Mouse (Mus musculus): ENCODE data around the gene Stom. TPM values are rescaled to one million over a fixed set of nuclear protein-coding genes. Genes with fewer than 3 reads are reported as not detected.

The Stom gene
- polyA plus RNA-seq, 1 experiment from 2014 or later, result 18.0 TPM

DNA sequence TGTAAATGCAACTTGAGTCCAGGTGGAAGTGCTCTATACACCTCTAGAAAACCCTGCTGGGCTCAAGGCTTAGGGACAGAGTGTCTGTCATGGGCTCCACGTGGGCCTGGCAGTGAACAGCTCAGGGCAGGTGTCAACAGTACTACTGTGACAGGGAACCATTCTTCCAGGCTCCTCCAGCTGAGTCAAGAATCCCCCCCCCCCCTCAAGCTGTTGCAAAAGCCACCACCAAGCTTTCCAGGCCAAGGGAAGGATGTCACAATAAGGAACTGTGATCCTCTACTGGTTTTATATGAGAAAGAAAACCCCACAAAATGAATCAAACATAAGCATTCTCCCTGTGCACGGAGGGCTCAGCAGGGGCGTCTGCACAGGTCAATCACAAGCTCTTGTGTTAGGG lies 22.5 kb downstream of the Stom start:
- Histone ChIP-seq H3K36me3 (replicated peaks) (no peaks in the 10 kb centered on the region), H3K4me3 (no peak overlapping the region), H3K4me1 (peaks cover 19% of the 10 kb centered on the region), H3K9me3 (no peaks in the 10 kb centered on the region), H3K27ac (replicated peaks) (no peak overlapping the region), H3K27me3 (replicated peaks; ENCODE audit: low read depth, poor library complexity, severe bottlenecking) (no peaks in the 10 kb centered on the region)
- no peak for DNase-seq (ENCODE audit: low spot score)
- WGBS, result 54% methylated on average over 3 of the region's 3 CpGs

DNA sequence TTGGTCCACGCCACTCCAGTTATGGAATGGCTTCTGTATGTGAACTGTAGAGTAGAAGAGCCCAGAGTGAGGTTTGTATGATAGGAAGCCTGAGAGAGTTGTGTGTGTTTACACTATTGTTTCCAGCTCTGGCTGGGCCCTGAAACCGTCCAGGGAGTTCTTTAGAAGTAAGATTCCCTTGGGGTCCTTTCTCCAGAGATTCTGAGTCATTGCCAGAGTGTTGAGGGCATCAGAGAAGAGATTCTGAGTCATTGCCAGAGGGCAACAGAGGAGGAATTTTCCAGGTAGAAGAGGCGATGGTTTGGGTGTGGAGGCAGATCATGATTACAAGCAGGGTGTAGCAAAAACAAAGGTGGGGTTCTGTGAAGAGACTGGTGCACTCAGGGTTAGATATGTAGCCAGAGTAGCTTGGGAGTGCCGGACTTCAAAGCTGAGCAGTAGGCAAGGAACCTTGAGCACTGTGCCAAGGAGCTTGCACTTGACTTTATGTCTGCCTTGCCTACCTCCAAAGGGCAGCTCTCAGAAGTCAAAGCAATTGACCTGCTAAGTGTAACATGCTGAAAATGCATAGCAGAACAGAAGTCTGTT lies 26.8 kb downstream of the Stom start:
- Histone ChIP-seq H3K4me3 (no peak overlapping the region), H3K27me3 (replicated peaks; ENCODE audit: low read depth, poor library complexity, severe bottlenecking) (no peaks in the 10 kb centered on the region), H3K9me3 (no peaks in the 10 kb centered on the region), H3K4me1 (peaks cover 15% of the 10 kb centered on the region), H3K27ac (replicated peaks) (no peak overlapping the region), H3K36me3 (replicated peaks) (no peaks in the 10 kb centered on the region)
- WGBS, result 84% methylated on average over 4 of the region's 4 CpGs
- no peak for DNase-seq (ENCODE audit: low spot score)

DNA sequence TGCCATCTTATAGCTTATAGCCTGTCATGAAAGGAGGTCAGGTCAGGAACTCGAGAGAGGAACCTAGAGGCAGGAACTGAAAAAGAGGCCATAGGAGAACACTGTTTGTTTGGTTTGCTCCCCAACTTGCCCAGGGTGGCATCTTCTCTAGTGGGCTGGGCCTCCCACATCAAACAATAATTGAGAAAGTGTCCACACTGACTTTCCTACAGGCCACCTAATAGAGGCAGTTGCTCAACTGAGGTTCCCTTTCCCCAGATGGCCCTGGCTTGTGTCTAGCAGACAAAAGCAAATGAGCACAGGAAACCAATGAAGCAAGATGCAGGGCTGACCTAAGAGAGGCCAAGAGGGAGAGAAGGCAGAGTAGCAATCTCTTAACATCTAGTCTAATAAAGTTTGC lies 28.6 kb downstream of the Stom start:
- no peaks in the 10 kb centered on the region for H3K27me3 ChIP-seq (replicated peaks; ENCODE audit: low read depth, poor library complexity, severe bottlenecking)
- H3K36me3 ChIP-seq (replicated peaks), result no peaks in the 10 kb centered on the region
- H3K4me1 ChIP-seq, result 0 out of 2 replicates have a peak, but pooled peaks cover 4% of the 10 kb centered on the region
- DNase-seq (ENCODE audit: low spot score), result no peak
- H3K27ac ChIP-seq (replicated peaks), result no peak overlapping the region
- no peak overlapping the region for H3K4me3 ChIP-seq
- WGBS, result 60% methylated on average over 1 of the region's 1 CpGs
- H3K9me3 ChIP-seq, result no peaks in the 10 kb centered on the region

GRCm38 (mm10) chr2:35302049-35302885 lies 34.5 kb downstream of the Stom start:
- H3K4me1 ChIP-seq, result 0 out of 2 replicates have a peak, but pooled peaks cover 3% of the 10 kb centered on the region
- no peak overlapping the region for H3K27ac ChIP-seq (replicated peaks)
- H3K9me3 ChIP-seq, result no peaks in the 10 kb centered on the region
- no peak overlapping the region for H3K4me3 ChIP-seq
- H3K27me3 ChIP-seq (replicated peaks; ENCODE audit: low read depth, poor library complexity, severe bottlenecking), result no peaks in the 10 kb centered on the region
- DNase-seq (ENCODE audit: low spot score), result no peak
- H3K36me3 ChIP-seq (replicated peaks), result no peaks in the 10 kb centered on the region
- WGBS, result 86% methylated on average over 13 of the region's 13 CpGs

GRCm38 (mm10) chr2:35299437-35299836 lies 37.3 kb downstream of the Stom start:
- Histone ChIP-seq H3K27me3 (replicated peaks; ENCODE audit: low read depth, poor library complexity, severe bottlenecking) (peaks cover 12% of the 10 kb centered on the region), H3K4me1 (no peaks in the 10 kb centered on the region), H3K36me3 (replicated peaks) (no peaks in the 10 kb centered on the region), H3K9me3 (no peaks in the 10 kb centered on the region), H3K4me3 (no peak overlapping the region), H3K27ac (replicated peaks) (no peak overlapping the region)
- 95% methylated on average over 2 of the region's 2 CpGs for WGBS
- DNase-seq (ENCODE audit: low spot score), result no peak

DNA sequence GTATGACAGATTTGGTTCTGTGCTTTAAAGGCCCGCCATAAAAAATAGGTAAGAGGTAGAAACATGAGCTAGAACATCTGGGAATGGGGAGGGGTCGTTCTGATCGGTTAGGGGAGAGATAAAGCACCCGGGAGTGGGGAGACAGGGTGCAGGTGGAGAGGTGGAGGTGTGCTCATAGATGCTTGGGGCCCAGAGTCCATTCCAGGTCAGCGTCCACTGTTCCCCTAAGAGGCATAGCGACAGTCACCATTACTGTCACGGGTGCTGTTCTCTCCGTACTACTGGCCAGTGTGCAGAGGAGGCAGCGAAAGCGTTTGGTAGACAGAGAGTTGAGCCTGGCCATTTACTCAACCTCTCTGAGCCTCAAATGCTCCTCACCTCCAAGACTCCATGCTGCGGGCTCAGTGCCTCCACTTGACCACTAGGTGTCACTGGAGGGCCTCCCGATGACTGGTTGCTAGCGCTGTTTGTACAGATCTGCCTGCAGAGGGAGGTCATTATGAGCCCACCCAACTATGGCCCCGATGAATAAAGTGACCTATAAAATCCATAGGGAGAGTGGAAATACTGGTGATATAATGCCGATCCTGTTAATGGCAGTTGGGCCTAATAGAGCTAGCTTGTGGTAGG lies 39.0 kb downstream of the Stom start:
- H3K4me3 ChIP-seq, result no peak overlapping the region
- H3K9me3 ChIP-seq, result no peaks in the 10 kb centered on the region
- H3K27me3 ChIP-seq (replicated peaks; ENCODE audit: low read depth, poor library complexity, severe bottlenecking), result peaks cover 12% of the 10 kb centered on the region
- H3K36me3 ChIP-seq (replicated peaks), result no peaks in the 10 kb centered on the region
- peak; percentile 83 for DNase-seq (ENCODE audit: low spot score)
- WGBS, result 29% methylated on average over 15 of the region's 15 CpGs
- no peaks in the 10 kb centered on the region for H3K4me1 ChIP-seq
- no peak overlapping the region for H3K27ac ChIP-seq (replicated peaks)

GRCm38 (mm10) chr2:35293291-35293690 lies 43.5 kb downstream of the Stom start:
- 91% methylated on average over 8 of the region's 8 CpGs for WGBS
- DNase-seq (ENCODE audit: low spot score), result no peak
- Histone ChIP-seq H3K36me3 (replicated peaks) (no peaks in the 10 kb centered on the region), H3K4me1 (no peaks in the 10 kb centered on the region), H3K27me3 (replicated peaks; ENCODE audit: low read depth, poor library complexity, severe bottlenecking) (peaks cover 12% of the 10 kb centered on the region), H3K27ac (replicated peaks) (no peak overlapping the region), H3K4me3 (no peak overlapping the region), H3K9me3 (no peaks in the 10 kb centered on the region)

DNA sequence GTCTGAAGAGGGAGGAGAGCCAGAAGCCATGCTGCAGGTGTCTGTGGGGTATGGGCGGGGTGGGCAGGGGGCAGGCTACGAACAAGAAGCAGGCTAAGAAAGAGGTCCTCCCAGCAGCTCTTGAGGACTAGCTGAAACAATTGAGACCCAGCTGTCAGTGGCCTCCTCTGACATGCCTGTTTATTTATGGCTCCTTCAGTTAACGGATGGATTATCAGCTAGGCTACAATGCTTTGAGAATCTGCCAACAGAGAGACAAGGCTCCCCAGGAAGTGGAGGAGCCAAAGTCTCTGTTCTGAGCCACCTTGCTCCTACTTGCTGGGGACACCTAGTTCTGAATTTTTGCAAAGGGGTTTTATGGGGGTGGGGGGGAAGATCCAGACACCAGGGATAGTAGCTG lies 44.1 kb downstream of the Stom start:
- Histone ChIP-seq H3K36me3 (replicated peaks) (no peaks in the 10 kb centered on the region), H3K9me3 (no peaks in the 10 kb centered on the region), H3K4me3 (no peak overlapping the region), H3K27ac (replicated peaks) (no peak overlapping the region), H3K27me3 (replicated peaks; ENCODE audit: low read depth, poor library complexity, severe bottlenecking) (peaks cover 12% of the 10 kb centered on the region), H3K4me1 (no peaks in the 10 kb centered on the region)
- WGBS, result 74% methylated on average over 3 of the region's 3 CpGs
- DNase-seq (ENCODE audit: low spot score), result no peak

DNA sequence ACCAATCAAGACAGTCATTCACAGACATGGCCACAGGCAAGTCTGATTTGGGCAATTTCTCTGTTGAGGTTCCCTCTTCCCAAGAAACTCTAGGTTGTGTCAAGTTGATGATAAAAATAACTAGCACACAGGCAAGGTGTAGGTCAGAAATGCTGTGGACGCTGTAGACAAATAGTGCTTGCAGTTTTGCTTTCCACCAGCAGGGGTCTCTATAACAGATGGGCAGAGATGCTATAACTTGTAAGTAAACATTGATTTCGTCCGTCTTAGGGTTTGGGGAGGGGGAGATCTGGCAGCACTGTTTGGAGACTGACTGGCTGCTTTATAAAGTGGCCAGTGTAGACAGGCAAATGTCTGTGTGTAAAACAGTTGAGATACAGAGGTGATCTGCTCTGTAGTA lies 44.9 kb downstream of the Stom start:
- Histone ChIP-seq H3K9me3 (no peaks in the 10 kb centered on the region), H3K27ac (replicated peaks) (no peak overlapping the region), H3K36me3 (replicated peaks) (no peaks in the 10 kb centered on the region), H3K4me1 (no peaks in the 10 kb centered on the region), H3K4me3 (no peak overlapping the region), H3K27me3 (replicated peaks; ENCODE audit: low read depth, poor library complexity, severe bottlenecking) (peaks cover 18% of the 10 kb centered on the region)
- peak; percentile 47 for DNase-seq (ENCODE audit: low spot score)
- 22% methylated on average over 3 of the region's 3 CpGs for WGBS

GRCm38 (mm10) chr2:35288758-35289635 lies 47.8 kb downstream of the Stom start:
- Histone ChIP-seq H3K27me3 (replicated peaks; ENCODE audit: low read depth, poor library complexity, severe bottlenecking) (peaks cover 26% of the 10 kb centered on the region), H3K9me3 (no peaks in the 10 kb centered on the region), H3K4me1 (no peaks in the 10 kb centered on the region), H3K27ac (replicated peaks) (no peak overlapping the region), H3K36me3 (replicated peaks) (no peaks in the 10 kb centered on the region), H3K4me3 (no peak overlapping the region)
- 43% methylated on average over 13 of the region's 13 CpGs for WGBS
- peak; percentile 81 for DNase-seq (ENCODE audit: low spot score)

GRCm38 (mm10) chr2:35287017-35287620 lies 49.7 kb downstream of the Stom start:
- WGBS, result 87% methylated on average over 12 of the region's 12 CpGs
- H3K36me3 ChIP-seq (replicated peaks), result no peaks in the 10 kb centered on the region
- no peak overlapping the region for H3K27ac ChIP-seq (replicated peaks)
- peaks cover 44% of the 10 kb centered on the region for H3K27me3 ChIP-seq (replicated peaks; ENCODE audit: low read depth, poor library complexity, severe bottlenecking)
- no peak overlapping the region for H3K4me3 ChIP-seq
- DNase-seq (ENCODE audit: low spot score), result no peak
- no peaks in the 10 kb centered on the region for H3K9me3 ChIP-seq
- H3K4me1 ChIP-seq, result peaks cover 11% of the 10 kb centered on the region

GRCm38 (mm10) chr2:35285209-35285608 lies 51.6 kb downstream of the Stom start:
- 78% methylated on average over 5 of the region's 5 CpGs for WGBS
- Histone ChIP-seq H3K27ac (replicated peaks) (no peak overlapping the region), H3K4me1 (peaks cover 13% of the 10 kb centered on the region), H3K9me3 (no peaks in the 10 kb centered on the region), H3K4me3 (no peak overlapping the region), H3K27me3 (replicated peaks; ENCODE audit: low read depth, poor library complexity, severe bottlenecking) (peaks cover 62% of the 10 kb centered on the region), H3K36me3 (replicated peaks) (no peaks in the 10 kb centered on the region)
- DNase-seq (ENCODE audit: low spot score), result no peak
